Mouse (Mus musculus): ENCODE results near the gene Gabarapl2.

DNA sequence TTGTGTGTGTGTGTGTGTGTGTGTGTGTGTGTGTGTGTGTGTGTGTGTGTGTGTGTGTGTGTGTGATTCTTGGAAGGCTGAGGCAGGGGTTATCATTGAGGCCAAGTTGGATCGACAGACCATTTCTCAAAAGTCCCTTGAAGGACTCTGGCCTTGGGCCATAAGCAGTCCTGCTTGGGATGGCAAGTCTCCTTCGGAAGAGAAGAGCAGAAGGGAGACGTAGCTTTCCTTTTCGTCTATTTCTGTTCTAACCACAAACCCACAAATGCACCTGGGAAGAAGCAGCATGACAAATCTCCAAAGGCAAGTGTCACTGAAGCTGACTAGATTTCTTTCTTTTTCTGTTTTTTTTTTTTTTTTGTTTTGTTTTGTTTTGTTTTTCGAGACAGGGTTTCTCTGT, 15.4 kb downstream of the Gabarapl2 start:
- TF ChIP-seq CTCF (IDR thresholded peaks at IDR 0.05) (no peak), POLR2A (IDR thresholded peaks at IDR 0.05; ENCODE audit: insufficient read depth, low read depth, low read length) (no peak), EP300 (IDR thresholded peaks at IDR 0.05; ENCODE audit: insufficient read depth, low read depth, low read length) (no peak)

Data from heart, adult 2 months (tissue).